Mouse (Mus musculus): ENCODE measurements at regions not wholly inside any gene's neighbourhood (a gene's known extent, or its start where the extent isn't known, plus 50 kb on each side); places are given as distances from the start of the nearest gene placed in this dataset.

- no peak for ATAC-seq (replicated peaks; ENCODE audit: extremely low read depth, insufficient read depth, low FRiP score)
Observed at GRCm38 (mm10) chr13:119318358-119318757, 110.0 kb upstream of the Paip1 start.

GRCm38 (mm10) chr13:119325510-119325909 is 102.9 kb upstream of the Paip1 start:
- 77% methylated on average over 2 of the region's 2 CpGs for WGBS
- no peak for ATAC-seq (replicated peaks; ENCODE audit: extremely low read depth, insufficient read depth, low FRiP score)
- no peaks in the 10 kb centered on the region for H3K36me3 ChIP-seq (ENCODE audit: control insufficient read depth, insufficient read depth)
- H3K4me2 ChIP-seq (ENCODE audit: low read depth, low read length), result no peak overlapping the region
- no peak overlapping the region for H3K27ac ChIP-seq (ENCODE audit: low read length)
- no peaks in the 10 kb centered on the region for H3K27me3 ChIP-seq (ENCODE audit: control insufficient read depth, insufficient read depth, low read length)
- no peaks in the 10 kb centered on the region for H3K9me3 ChIP-seq (replicated peaks; ENCODE audit: control insufficient read depth, low read length)
- H3K4me3 ChIP-seq (ENCODE audit: low read length), result no peak overlapping the region
- no peak overlapping the region for H3K9ac ChIP-seq (ENCODE audit: low read length)
- H3K4me1 ChIP-seq (ENCODE audit: control insufficient read depth, insufficient read depth, low read length), result no peaks in the 10 kb centered on the region

More at GRCm38 (mm10) chr13:119318358-119318757, 110.0 kb upstream of the Paip1 start:
- WGBS, result 96% methylated on average over 1 of the region's 1 CpGs
- no peak overlapping the region for H3K4me2 ChIP-seq (ENCODE audit: low read depth, low read length)
- no peaks in the 10 kb centered on the region for H3K36me3 ChIP-seq (ENCODE audit: control insufficient read depth, insufficient read depth)
- no peaks in the 10 kb centered on the region for H3K27me3 ChIP-seq (ENCODE audit: control insufficient read depth, insufficient read depth, low read length)
- H3K4me1 ChIP-seq (ENCODE audit: control insufficient read depth, insufficient read depth, low read length), result no peaks in the 10 kb centered on the region
- H3K27ac ChIP-seq (ENCODE audit: low read length), result no peak overlapping the region
- no peaks in the 10 kb centered on the region for H3K9me3 ChIP-seq (replicated peaks; ENCODE audit: control insufficient read depth, low read length)
- no peak overlapping the region for H3K4me3 ChIP-seq (ENCODE audit: low read length)
- H3K9ac ChIP-seq (ENCODE audit: low read length), result no peak overlapping the region

DNA sequence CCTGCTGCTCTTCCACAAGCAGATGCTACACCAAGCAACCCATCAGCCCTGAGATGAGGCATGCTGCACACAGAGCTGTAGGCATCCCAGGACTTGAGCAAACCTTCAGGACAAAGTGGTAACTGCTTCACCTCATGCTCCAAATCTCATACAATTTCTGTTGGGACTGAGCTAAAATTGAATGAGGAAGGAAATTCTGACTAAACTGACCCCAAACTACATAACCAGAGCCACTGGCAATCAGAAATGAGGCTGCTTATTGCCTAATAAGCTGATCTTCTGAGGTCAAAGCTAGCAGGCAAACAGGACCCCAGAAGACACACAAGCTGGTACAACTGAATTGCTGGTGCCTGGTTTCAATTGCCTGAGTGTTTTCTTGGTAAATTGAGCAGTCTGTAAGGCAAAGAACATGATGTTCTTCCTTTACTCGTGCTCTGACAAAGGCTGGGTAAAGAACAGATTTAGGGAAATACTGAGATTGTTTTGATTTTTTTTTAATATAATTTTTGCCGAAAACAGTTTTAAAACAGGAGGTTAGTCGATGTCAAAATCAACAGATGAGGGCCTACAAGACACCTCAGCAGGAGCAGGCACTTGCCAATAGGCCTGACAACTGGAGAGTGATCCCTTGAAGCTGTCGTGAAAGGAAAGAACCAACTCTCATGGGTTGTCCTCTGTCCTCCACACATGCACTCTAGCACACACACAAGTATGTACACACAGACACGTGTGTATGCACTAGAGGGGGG is 101.3 kb upstream of the Paip1 start:
- H3K27me3 ChIP-seq (ENCODE audit: control insufficient read depth, insufficient read depth, low read length), result no peaks in the 10 kb centered on the region
- H3K4me3 ChIP-seq (ENCODE audit: low read length), result no peak overlapping the region
- no peaks in the 10 kb centered on the region for H3K9me3 ChIP-seq (replicated peaks; ENCODE audit: control insufficient read depth, low read length)
- H3K27ac ChIP-seq (ENCODE audit: low read length), result no peak overlapping the region
- WGBS, result 74% methylated on average over 5 of the region's 5 CpGs
- ATAC-seq (replicated peaks; ENCODE audit: extremely low read depth, insufficient read depth, low FRiP score), result no peak
- H3K4me1 ChIP-seq (ENCODE audit: control insufficient read depth, insufficient read depth, low read length), result no peaks in the 10 kb centered on the region
- H3K36me3 ChIP-seq (ENCODE audit: control insufficient read depth, insufficient read depth), result no peaks in the 10 kb centered on the region
- H3K4me2 ChIP-seq (ENCODE audit: low read depth, low read length), result no peak overlapping the region
- H3K9ac ChIP-seq (ENCODE audit: low read length), result no peak overlapping the region

GRCm38 (mm10) chr13:119328731-119329130 is 99.7 kb upstream of the Paip1 start:
- Histone ChIP-seq H3K4me2 (ENCODE audit: low read depth, low read length) (no peak overlapping the region), H3K36me3 (ENCODE audit: control insufficient read depth, insufficient read depth) (0 out of 2 replicates have a peak, but pooled peaks cover 1% of the 10 kb centered on the region), H3K27me3 (ENCODE audit: control insufficient read depth, insufficient read depth, low read length) (no peaks in the 10 kb centered on the region), H3K4me1 (ENCODE audit: control insufficient read depth, insufficient read depth, low read length) (no peaks in the 10 kb centered on the region), H3K9me3 (replicated peaks; ENCODE audit: control insufficient read depth, low read length) (no peaks in the 10 kb centered on the region), H3K4me3 (ENCODE audit: low read length) (no peak overlapping the region), H3K27ac (ENCODE audit: low read length) (no peak overlapping the region), H3K9ac (ENCODE audit: low read length) (no peak overlapping the region)
- WGBS, result 86% methylated on average over 4 of the region's 4 CpGs
- ATAC-seq (replicated peaks; ENCODE audit: extremely low read depth, insufficient read depth, low FRiP score), result no peak

GRCm38 (mm10) chr13:119331815-119332214 is 96.6 kb upstream of the Paip1 start:
- H3K4me2 ChIP-seq (ENCODE audit: low read depth, low read length), result no peak overlapping the region
- no peaks in the 10 kb centered on the region for H3K9me3 ChIP-seq (replicated peaks; ENCODE audit: control insufficient read depth, low read length)

DNA sequence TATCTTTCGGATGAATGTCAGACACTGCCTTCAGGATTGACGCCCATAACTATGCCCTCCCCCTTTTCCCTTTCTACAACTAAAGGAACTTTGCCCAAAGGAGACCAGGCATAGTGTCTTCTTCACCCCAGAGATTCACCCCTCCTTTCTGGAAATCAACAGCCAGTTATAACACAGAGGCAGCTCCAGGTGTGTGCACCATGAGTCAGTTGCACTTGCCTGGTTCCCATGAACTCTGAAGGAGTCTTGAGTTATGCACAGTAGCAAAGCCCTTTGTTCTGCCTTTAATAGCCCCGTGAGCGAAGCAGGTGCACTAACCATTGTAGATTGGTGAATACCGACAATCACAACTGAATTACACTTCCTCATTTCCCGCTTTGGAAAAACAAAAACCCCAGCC is 94.5 kb upstream of the Paip1 start:
- Histone ChIP-seq H3K4me3 (ENCODE audit: low read length) (no peak overlapping the region), H3K9ac (ENCODE audit: low read length) (no peak overlapping the region), H3K27me3 (ENCODE audit: control insufficient read depth, insufficient read depth, low read length) (no peaks in the 10 kb centered on the region), H3K4me1 (ENCODE audit: control insufficient read depth, insufficient read depth, low read length) (no peaks in the 10 kb centered on the region), H3K9me3 (replicated peaks; ENCODE audit: control insufficient read depth, low read length) (no peaks in the 10 kb centered on the region), H3K36me3 (ENCODE audit: control insufficient read depth, insufficient read depth) (peaks cover 37% of the 10 kb centered on the region), H3K4me2 (ENCODE audit: low read depth, low read length) (no peak overlapping the region), H3K27ac (ENCODE audit: low read length) (no peak overlapping the region)
- WGBS, result 78% methylated on average over 6 of the region's 6 CpGs
- ATAC-seq (replicated peaks; ENCODE audit: extremely low read depth, insufficient read depth, low FRiP score), result no peak

More at GRCm38 (mm10) chr13:119331815-119332214, 96.6 kb upstream of the Paip1 start:
- no peak overlapping the region for H3K27ac ChIP-seq (ENCODE audit: low read length)
- H3K36me3 ChIP-seq (ENCODE audit: control insufficient read depth, insufficient read depth), result peaks cover 22% of the 10 kb centered on the region
- no peaks in the 10 kb centered on the region for H3K4me1 ChIP-seq (ENCODE audit: control insufficient read depth, insufficient read depth, low read length)
- no peak overlapping the region for H3K4me3 ChIP-seq (ENCODE audit: low read length)
- no peak overlapping the region for H3K9ac ChIP-seq (ENCODE audit: low read length)
- no peaks in the 10 kb centered on the region for H3K27me3 ChIP-seq (ENCODE audit: control insufficient read depth, insufficient read depth, low read length)
- ATAC-seq (replicated peaks; ENCODE audit: extremely low read depth, insufficient read depth, low FRiP score), result no peak
- WGBS, result 89% methylated on average over 3 of the region's 3 CpGs

DNA sequence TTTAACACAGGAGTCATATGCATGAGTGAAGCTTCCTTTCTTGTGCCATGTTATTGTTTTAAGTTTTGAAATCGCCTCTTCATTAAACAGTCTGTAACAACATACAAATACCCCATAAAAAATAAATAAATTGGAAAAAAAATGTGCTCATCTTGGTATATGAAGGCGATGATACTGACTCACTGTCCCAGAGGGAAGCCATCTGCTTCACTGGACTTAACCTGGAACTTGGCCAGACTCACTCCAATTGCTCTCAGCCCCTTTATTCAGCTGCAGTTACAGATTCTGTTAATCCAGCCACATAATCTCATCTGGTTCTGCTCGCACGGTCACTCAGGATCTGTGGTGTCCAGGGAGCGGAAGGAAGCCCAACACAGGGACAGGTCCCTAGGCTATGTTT is 90.5 kb upstream of the Paip1 start:
- no peaks in the 10 kb centered on the region for H3K9me3 ChIP-seq (replicated peaks; ENCODE audit: control insufficient read depth, low read length)
- ATAC-seq (replicated peaks; ENCODE audit: extremely low read depth, insufficient read depth, low FRiP score), result no peak
- no peak overlapping the region for H3K9ac ChIP-seq (ENCODE audit: low read length)
- peaks cover 3% of the 10 kb centered on the region for H3K4me1 ChIP-seq (ENCODE audit: control insufficient read depth, insufficient read depth, low read length)
- no peak overlapping the region for H3K27ac ChIP-seq (ENCODE audit: low read length)
- H3K4me3 ChIP-seq (ENCODE audit: low read length), result no peak overlapping the region
- peaks cover 41% of the 10 kb centered on the region for H3K36me3 ChIP-seq (ENCODE audit: control insufficient read depth, insufficient read depth)
- H3K4me2 ChIP-seq (ENCODE audit: low read depth, low read length), result no peak overlapping the region
- no peaks in the 10 kb centered on the region for H3K27me3 ChIP-seq (ENCODE audit: control insufficient read depth, insufficient read depth, low read length)
- 82% methylated on average over 5 of the region's 5 CpGs for WGBS

DNA sequence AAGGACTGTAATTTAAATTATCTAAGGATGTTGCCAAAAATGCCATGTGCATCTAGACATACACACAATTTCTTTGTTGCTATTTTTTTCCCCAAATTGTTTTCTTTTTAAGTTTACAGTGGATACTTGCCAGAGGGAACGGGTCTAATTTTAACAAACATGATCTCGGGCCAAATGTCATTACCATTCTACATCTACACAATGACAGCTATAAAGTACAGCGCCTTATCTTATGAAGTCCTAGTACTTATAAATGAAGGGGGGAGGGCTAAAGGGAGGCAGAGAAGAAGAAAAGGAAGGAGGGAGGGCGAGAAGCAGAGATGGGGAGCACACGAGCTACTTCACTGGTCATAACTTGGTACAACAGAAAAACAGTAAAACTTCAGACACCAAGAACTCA is 89.4 kb upstream of the Paip1 start:
- WGBS, result 57% methylated on average over 5 of the region's 5 CpGs
- no peak overlapping the region for H3K9ac ChIP-seq (ENCODE audit: low read length)
- H3K4me3 ChIP-seq (ENCODE audit: low read length), result no peak overlapping the region
- H3K36me3 ChIP-seq (ENCODE audit: control insufficient read depth, insufficient read depth), result peaks cover 43% of the 10 kb centered on the region
- no peak overlapping the region for H3K4me2 ChIP-seq (ENCODE audit: low read depth, low read length)
- peaks cover 3% of the 10 kb centered on the region for H3K4me1 ChIP-seq (ENCODE audit: control insufficient read depth, insufficient read depth, low read length)
- no peak for ATAC-seq (replicated peaks; ENCODE audit: extremely low read depth, insufficient read depth, low FRiP score)
- no peaks in the 10 kb centered on the region for H3K9me3 ChIP-seq (replicated peaks; ENCODE audit: control insufficient read depth, low read length)
- H3K27me3 ChIP-seq (ENCODE audit: control insufficient read depth, insufficient read depth, low read length), result no peaks in the 10 kb centered on the region
- no peak overlapping the region for H3K27ac ChIP-seq (ENCODE audit: low read length)

DNA sequence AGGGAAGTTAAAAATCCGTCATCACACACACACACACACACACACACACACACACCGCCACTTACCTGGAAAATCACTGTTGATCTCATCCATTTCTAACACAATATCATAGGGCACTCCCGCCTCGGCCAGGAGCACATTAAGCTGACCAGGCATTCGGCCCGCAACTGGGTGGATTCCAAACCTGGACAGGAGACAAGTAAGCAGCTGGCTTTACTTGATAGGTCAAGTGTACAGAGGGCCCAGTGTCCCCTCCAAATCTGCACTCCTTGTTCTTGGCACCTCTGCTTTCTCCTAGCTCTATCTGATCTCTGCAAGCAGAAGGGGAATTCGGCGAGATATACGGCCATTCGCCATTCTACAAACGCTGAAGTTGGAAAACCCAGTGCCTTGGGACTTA is 88.6 kb upstream of the Paip1 start:
- Histone ChIP-seq H3K27me3 (ENCODE audit: control insufficient read depth, insufficient read depth, low read length) (no peaks in the 10 kb centered on the region), H3K36me3 (ENCODE audit: control insufficient read depth, insufficient read depth) (peaks cover 40% of the 10 kb centered on the region), H3K4me3 (ENCODE audit: low read length) (no peak overlapping the region), H3K9ac (ENCODE audit: low read length) (no peak overlapping the region), H3K4me2 (ENCODE audit: low read depth, low read length) (no peak overlapping the region), H3K4me1 (ENCODE audit: control insufficient read depth, insufficient read depth, low read length) (peaks cover 3% of the 10 kb centered on the region), H3K9me3 (replicated peaks; ENCODE audit: control insufficient read depth, low read length) (no peaks in the 10 kb centered on the region), H3K27ac (ENCODE audit: low read length) (no peak overlapping the region)
- ATAC-seq (replicated peaks; ENCODE audit: extremely low read depth, insufficient read depth, low FRiP score), result no peak
- WGBS, result 85% methylated on average over 11 of the region's 11 CpGs

Measured in heart, embryonic 16.5 days (tissue).